Mouse (Mus musculus) v-Abl transformed pro-B cells (cell line): ENCODE results near the gene Ctrl.

ENCODE experiments used
- in situ Hi-C, 2 experiments: fragments of 400-800 bp; cut with MboI; formaldehyde crosslinking; loops; one replicate each; pipeline ENCODE4 v1.15.1; 2025; ENCODE audit not compliant: unreplicated experiment in 2 of 2

Ctrl gene

DNA sequence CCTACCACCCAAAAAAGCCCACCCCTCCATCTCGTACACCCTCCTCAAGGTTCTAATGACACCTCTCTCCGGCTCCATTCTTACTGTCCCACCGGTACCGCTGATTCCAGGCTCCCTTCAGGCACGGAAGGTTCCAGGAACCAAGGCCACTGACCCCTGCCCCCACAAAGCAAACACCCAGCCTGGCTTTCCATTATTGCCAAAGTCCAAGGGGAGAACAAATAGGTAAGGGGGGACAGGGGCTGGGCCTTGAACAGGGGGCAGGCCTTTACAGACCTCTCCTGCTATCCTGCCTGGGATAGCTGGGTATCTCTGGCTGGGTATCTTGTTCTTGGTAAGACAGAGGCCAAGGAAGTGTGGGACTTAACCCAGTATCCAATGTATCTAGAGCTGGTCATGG lies 8.9 kb upstream of the Ctrl start:
- in situ Hi-C loops: loop anchor here (5.0 kb wide), 2 partner anchors 35 to 40 kb away; partner anchors contain the start of gene Dpep3 (in 1 of the 2)

DNA sequence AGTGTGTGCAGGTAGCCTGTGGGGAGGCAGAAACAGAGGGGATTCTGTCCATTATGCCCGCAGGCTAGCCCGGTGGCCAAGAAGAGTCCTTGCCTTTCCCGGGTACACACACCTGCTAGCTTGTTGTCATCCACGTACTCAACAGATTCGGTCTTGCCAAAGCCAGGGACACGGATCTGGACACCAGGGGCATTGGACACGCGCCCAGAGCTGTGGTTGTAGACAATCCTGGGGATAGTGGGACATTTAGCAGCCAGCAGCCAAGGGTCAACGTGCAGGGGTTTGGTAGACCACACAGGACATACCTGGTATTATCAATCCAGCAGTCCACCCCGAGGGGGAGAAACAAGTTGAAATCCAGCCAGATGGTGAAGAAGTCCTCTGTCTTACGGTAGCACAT lies 8.4 kb upstream of the Ctrl start:
- in situ Hi-C loops: loop anchor here (5.0 kb wide), 2 partner anchors 35 to 40 kb away; partner anchors contain the start of gene Dpep3 (in 1 of the 2)

DNA sequence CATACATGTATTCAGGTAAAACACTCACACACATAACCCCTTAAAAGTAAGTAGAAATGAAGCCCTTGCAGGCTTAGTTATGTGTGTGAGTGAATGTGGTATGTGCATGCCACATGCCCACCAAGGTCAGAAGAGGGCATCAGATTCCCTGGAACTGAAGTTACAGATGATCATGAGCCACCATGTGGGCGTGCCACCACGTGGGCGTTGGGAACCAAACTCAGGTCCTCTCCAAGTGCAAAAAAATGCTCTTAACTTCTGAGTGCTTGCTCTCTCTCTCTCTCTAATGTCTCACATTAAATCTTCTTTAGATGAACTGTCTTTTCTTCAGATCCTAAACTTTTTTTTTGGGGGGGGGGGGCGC lies 4.6 kb upstream of the Ctrl start, which contains the start of gene Psmb10:
Gene Psmb10 (minus strand): TSS at position 139 of the 364 bp plus-strand sequence.
- in situ Hi-C loops: loop anchor here (5.0 to 10.0 kb wide), 2 partner anchors 84 to 333 kb away; partner anchors contain the start of gene Ripor1 (in 1 of the 2)

DNA sequence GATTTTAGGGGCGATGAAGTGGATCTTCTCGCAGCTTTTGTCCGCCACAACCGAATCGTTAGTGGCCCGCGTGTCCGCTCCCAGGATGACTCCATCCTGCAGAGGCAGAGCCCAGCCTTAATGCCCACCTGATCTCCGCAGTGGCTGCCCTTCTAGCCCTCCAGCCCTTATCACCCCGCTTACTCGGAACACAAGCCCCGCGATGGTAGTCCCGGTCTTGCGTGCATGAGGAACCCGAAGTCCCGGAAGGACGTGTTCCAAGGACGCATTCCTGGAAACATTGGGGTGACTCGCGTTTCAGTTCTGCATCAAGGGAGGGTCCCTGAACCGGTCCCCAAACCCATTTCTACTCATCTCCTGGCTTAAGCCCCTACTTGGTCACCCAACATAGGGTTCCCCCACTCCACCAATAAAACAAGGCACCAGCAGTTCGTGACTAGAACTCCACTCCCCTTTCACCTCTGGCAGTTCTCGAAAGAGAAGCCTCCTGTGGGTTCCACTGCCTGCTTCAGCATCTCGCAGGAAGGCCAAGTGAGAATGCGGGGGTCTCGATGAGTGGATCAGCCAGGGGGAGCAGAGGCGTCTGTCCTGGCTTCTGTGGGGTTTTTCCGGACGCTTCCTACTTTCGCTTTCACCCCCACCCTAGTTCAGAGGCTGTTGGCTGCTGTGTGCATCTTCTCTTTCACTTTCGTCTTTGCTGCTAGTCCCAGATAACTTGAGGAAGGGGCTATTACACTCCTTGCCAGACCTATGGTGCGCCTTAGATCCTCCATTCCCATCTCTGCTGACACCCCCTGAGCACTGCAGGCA lies 4.0 kb upstream of the Ctrl start:
- in situ Hi-C loops: loop anchor here (5.0 to 10.0 kb wide), 2 partner anchors 85 to 333 kb away; partner anchors contain the start of gene Ripor1 (in 1 of the 2)

DNA sequence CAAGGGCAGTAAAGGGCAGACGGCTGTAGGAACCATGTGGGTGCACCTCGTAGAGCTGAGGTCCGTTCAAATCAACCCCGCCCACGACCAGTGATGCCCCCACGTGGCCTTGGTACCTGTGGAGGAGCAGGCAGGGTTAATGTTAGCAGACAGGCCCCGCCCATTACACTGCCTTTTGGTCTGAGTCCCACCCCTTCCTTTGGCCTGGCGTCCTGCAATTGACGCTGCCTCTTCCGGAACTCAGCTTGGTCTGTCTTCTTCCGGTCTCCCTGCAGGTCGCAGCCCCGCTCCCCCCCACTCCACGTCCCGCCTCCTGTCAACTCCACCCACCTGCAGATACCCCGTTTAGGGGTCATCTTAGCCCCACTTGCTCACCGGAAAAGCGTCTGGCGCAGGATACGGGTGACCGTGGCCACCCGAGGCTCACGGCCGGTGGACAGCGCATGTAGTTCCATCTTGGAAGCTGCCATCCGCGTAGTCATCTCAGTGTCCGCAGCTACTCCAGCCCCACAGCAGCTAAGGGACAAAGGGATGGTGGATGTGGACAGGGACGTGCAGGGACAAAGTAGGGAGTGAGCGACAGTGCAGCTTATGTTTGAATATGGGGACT lies 3.3 kb upstream of the Ctrl start:
- in situ Hi-C loops: loop anchor here (5.0 to 10.0 kb wide), 2 partner anchors 85 to 332 kb away; partner anchors contain the start of gene Ripor1 (in 1 of the 2)

DNA sequence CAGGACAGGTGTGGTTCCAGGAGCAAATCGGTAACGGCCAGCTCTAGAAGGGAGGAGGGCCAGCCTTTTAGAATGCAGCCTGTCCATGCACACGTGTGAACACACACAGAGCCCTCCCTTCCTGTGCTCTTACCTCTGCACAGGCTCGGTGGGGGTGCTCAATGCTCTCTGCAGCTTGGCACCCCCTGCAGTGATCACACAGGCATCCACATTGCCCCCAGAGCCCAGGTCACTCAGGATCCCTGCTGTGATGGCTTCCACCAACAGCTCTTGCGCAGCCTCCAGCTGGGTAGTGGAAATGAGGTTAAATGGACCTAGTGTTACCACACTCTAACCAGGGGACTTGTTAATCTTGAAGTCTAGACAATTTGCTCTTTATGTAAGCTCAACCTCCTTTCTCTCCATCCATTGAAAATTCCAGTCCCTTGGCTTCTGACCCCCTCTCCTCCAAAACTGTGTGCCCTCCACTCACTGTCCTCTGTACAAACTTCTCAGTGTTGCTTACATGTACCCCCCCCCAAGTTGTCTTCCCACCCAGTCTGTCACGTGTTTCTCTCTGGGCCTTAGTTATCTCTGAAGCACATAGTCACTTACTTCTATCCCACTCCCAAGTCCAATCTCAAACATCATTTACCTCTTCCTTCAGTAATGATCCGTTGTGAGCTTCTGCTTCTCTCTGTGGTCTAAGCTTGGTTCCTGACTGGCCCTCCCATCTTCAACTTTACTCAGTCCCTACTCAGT lies 2.4 kb upstream of the Ctrl start:
- in situ Hi-C loops: loop anchor here (5.0 to 10.0 kb wide), 2 partner anchors 86 to 331 kb away; partner anchors contain the start of gene Ripor1 (in 1 of the 2)

DNA sequence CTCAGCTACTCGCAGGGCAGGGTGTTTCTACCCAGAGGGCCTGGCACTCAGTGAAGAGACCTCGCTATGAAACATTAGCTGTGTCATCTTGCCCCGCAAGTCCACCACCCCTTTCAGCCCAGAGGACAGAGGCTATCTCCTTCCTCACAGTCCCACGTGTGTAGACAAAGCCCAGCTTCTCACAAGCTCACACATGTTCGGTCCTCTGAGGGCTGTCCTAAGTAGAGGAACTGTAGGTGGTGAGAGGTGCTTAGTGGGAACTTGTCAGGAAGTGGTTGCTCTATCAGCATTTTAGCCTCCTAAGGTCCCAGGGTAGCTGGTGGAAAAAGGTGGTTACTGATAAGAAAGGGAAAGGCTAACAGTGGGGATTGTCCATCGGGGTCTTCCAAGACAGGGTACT lies 1.4 kb upstream of the Ctrl start:
- in situ Hi-C loops: loop anchor here (5.0 to 10.0 kb wide), 2 partner anchors 87 to 330 kb away; partner anchors contain the start of gene Ripor1 (in 1 of the 2)

DNA sequence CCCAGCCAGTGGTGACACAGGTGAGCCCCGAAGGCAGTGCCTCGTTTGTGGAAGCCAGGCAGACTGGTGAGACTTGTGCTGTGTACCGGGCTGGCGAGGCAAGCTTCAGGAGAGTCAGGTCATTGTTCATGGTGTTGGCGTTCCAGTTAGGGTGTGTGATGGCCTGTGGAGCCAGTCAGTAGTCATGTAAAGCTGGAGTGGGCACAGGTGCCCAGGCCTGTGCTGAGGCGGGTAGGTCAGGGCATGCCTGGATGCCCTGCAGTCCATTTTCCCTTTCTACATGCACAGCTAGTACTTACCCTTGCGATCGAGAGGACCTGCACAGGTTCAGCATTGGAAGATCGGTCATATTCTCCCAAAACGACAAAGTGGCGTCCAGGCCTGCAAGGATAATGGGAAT lies 1.1 kb downstream of the Ctrl start:
- in situ Hi-C loops: loop anchor here in 1 of 2 experiments (5.0 to 10.0 kb wide), 2 partner anchors 215 to 328 kb away; partner anchors contain the start of gene Ripor1

DNA sequence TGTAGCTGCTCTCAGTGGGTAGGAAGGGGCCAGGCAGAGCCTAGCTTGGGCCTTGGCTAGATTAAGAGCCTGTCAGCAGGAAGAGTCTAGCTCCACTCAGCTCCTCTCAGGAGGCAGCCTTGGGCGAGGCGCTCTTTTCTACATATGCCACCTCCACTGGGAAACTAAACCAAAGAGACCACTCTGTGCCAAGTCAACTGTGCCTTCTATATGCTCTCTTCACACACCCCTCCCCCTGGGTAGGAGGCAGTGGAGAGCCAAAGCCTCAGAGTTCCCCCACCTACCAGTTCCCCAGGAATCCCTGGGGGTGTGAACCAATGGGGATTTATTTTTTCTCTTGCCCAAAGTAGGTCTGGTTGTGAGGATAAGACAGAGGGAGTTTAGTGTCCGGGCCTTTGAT lies 2.4 kb downstream of the Ctrl start:
- in situ Hi-C loops: loop anchor here in 1 of 2 experiments (5.0 to 10.0 kb wide), 2 partner anchors 214 to 326 kb away; partner anchors contain the start of gene Ripor1

DNA sequence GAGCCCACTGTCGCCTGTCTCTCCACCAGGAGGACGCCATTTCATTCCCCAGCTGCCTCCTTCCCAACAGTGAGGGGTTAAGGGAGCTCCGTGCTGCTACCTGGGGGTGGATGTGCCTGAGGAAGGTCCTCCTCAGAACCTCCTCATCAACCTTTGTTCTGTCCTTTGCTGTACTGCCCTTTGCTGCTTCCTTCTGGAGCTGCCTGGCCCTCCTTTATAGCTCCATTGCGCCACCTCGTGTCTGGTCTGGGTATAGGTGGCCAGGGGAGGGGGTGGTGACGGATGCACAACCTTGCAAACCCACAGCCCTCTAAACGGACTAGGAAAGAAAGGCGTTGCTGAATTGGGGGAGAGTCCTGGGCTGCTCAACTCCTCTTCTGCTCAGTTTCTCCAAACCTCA lies 3.1 kb downstream of the Ctrl start:
- in situ Hi-C loops: loop anchor here in 1 of 2 experiments (5.0 to 10.0 kb wide), 2 partner anchors 213 to 326 kb away; partner anchors contain the start of gene Ripor1

DNA sequence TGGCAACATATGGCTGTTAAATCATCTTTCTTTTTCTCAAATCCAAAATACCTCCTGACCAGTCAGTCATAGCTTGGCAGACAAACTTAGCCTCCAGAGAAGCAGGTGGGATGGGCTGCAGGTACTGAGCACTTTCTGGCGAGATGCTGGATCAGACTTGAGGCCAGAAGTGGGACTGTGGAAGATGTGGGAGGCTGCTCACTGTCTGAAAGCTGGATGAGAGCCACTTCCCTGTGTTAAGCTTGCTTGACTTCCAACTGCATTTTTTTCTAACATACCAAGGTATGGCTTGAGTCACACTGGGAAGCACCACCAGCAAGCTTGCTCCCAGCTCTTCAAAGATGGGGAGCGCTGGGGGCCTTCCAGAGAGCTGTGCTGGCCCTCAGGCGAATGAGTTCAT lies 8.5 kb downstream of the Ctrl start:
- in situ Hi-C loops: loop anchor here (5.0 kb wide), 3 partner anchors 33 to 213 kb away; partner anchors contain the start of gene Nrn1l (in 1 of the 2)

DNA sequence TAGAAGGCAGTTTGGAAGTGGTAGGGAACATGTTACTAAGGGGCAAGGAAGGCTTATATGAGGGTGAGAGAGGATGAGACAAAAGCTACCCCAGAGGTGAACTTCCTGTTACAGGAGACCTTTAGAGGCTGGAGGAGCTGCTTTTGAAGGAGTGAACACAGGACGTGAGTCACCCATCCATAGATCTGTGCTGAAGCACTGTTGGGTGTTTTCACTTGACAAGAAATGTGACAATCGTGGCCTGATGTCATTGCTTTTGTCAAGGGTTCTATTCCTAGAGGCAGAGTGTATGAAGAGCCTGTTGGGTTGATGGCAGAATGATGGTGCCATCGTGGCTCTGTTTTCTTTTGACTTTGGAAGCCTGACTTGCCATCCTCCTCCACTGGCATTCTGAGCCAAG lies 14.3 kb downstream of the Ctrl start:
- in situ Hi-C loops: no loop called here

DNA sequence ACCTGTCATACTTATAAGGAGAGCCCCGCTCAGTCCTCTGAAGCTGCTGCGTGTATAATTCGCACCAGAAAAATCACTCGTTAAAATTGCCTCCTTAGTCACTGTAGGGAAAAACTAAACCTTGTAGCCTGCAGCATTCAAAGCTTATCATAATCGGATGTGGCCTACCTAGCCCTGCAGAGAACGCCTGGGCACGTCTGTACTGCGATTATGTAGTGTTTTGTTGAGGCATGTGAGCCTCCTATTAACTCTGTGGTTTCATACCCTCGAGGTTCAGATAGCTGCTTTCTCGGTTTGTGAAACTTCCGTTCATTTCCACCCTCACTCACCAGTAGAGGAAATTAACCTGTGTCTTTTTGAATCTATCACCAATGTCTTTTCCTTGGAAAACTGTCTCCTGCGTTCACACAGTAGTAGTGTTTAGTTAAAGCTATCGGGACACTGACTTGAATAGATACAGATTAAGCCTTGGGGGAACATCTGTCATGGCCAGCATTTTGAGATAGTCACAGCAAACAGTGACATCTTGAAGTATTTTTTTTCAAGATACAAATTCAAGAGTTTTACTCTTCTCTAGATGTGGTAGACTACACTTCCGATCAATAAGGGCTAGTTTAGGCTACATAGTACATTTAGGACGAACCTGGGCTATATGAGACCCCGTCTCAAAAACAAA lies 32.6 kb downstream of the Ctrl start:
- in situ Hi-C loops: no loop called here

DNA sequence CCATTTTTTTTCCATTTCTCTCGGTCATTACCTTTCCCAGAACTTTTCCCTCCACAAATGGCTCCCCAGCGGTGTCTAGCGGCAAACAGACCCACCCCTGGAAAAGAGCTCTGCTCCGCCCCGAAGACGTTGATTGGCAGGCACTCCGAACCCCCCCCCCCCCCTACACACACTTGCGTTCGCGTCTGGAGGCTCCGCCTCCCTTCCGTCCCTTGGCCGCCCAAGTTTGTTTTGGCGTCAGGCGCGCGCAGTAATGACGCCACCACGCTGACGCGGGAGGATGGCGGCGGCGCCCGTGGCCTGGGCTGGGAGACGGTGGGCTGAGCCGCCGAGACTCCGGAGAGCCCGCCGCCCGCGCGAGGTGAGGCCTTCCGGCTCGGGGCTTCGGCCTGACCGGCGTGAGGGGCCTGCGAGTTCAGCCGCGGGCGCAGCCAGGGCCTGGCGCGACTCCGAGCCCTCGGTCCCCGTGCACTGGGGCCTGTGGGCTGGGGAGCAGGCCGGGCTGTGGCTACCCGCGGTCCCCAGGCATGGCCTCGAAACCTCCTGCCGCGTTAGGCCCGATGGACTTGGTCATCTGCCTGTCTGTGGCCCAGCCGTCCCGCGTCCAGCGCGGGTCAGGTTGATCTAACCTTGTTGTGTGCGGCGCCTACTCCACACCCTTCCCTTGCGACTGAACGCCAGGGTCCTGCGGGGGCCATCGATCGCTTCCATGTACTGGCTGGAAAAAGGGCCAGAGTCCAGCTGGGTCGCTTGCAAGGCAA lies 33.3 kb downstream of the Ctrl start, which contains the start of gene Pskh1:
Gene Pskh1 (plus strand): TSS at position 262 of the 761 bp plus-strand sequence.
- in situ Hi-C loops: no loop called here

DNA sequence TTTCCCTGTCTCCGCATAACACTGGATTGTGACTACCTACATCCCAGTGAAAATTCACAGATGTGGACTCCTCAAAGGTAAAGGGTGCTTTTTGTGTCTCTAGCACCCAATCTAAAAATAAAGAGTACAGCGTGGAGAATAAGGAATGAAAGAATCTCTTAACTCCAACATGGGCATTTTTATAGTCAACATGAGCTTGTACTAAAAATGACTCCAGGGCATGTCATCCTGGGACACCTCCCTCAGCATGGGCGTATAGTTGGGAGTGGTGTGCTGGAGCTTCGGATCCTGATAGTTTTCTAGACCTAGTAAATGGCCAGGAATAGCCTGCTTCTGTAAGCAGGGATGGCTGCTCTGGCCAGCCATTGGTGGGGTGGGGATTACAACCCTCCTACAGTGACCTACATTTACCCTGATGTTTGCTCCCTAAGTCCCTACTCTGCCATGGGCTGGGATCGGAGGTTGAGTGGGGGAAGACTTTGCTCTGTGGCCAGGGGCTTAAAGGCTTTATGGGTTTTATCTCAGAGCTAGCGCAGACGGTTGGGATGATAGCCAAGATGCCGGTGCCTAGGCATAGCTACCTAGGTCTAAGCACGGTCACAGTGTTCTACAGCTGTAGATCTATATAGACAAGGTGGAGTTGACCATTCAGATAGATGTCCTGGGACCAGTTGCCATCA lies 35.7 kb downstream of the Ctrl start:
- in situ Hi-C loops: no loop called here

DNA sequence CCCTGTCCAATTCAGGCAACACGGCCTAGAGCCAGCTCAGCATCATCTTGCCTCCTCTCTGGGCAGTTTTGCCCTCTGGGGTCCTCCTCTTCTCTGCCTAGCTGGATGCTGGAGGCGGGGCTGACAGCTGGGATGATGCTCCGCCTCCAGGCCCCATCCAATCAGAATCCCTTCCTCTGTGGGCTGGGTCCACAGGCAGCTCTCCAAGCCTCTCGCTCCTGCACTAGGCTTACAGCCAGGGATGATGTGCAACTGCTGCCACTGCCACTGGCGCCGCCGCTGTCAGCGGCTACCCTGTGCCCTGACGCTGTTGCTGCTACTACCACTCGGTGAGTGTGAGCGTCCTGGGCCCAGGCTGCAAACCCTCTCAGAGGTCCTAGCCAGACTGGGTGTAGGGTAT lies 40.3 kb downstream of the Ctrl start, which contains the start of gene Nrn1l:
Gene Nrn1l (plus strand): TSS at position 229 of the 400 bp plus-strand sequence.
- in situ Hi-C loops: loop anchor here (5.0 kb wide), 2 partner anchors 34 to 124 kb away; no protein-coding TSS in a partner anchor

DNA sequence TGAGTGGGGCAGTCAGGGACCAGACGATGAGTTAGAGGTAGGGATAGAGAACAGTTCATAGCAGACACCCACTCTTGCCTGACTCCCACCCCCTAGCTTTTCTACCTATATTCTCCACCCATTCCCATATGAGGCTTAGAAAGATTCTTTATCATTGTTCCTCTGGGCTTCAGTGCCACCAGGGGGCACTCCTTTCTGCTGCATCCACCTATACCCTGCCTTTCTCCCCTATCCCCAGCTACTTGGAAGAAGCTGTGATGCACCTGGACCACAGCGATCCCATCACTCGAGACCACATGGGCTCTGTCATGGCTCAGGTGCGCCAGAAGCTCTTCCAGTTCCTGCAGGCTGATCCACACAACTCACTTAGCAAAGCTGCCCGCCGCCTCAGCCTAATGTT lies 41.2 kb downstream of the Ctrl start:
- in situ Hi-C loops: loop anchor here (5.0 kb wide), 2 partner anchors 35 to 125 kb away; no protein-coding TSS in a partner anchor

DNA sequence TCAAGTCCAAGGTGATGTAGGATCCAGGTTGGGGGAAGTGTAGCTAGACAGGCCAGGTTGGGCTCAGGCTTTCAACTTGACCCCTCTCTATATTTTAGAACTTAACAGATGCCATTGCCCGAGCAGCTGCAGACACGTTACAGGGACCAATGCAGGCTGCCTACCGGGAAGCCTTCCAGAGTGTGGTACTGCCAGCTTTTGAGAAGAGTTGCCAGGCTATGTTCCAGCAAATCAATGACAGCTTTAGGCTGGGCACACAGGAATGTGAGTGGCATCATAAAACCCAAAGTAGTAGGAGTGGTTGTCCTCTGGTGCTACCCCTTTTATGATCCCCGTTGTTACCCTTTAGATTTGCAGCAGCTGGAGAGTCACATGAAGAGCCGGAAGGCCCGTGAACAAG lies 42.8 kb downstream of the Ctrl start:
- in situ Hi-C loops: loop anchor here (5.0 kb wide), 2 partner anchors 36 to 126 kb away; no protein-coding TSS in a partner anchor
